Mouse (Mus musculus): ENCODE measurements around the gene Ermap.

Gene Ermap

DNA sequence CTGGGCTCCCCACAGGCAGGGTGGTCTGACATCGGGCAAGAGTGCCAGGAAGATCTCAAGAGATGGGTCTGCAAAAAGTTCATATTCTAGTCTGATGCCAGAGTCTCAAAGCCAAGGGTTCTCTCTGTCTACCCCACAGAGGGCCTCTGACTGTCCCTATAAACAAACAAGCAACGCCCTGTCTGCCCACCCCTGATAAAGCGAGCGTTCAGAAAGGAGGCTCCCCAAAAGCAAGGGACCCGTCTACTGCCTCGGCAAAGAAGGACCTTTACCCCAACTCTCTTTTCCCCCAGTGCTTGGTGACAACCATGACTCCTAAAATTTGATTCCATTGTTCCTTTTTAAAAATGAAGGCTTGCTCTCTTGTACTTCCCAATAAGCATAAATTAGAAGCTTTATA is at the start of gene Ermap:
Gene Ermap, minus strand, starts transcription at position 148 of the 400 bp plus-strand sequence.
- DNase-seq (ENCODE audit: low spot score): no peak

DNA sequence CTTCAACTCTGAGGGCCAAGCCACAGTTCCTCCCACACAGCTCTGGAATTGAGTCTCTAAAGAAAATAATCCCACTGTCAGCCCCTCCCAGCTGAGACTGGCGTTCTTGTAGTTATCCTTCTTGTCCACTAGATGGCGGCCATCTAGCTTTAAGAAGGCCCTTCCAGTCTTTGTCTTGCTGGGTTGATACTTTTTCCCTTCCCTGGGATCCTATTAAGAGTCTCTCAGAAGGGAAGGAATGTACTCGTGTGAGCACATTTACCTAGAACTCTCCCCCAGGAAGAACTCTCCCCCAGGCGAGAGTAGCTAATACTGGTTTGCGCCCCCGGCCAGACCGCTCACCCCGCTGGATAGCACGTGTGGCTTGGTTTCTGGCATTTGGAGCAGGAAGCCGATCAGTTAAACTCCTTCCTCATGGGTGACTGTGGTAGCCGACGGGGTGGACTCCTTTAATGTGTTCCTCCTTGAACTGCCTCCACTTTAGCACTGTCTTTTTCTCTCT is 49.4 kb upstream of the Ermap start:
- DNase-seq (ENCODE audit: low spot score): no peak

DNA sequence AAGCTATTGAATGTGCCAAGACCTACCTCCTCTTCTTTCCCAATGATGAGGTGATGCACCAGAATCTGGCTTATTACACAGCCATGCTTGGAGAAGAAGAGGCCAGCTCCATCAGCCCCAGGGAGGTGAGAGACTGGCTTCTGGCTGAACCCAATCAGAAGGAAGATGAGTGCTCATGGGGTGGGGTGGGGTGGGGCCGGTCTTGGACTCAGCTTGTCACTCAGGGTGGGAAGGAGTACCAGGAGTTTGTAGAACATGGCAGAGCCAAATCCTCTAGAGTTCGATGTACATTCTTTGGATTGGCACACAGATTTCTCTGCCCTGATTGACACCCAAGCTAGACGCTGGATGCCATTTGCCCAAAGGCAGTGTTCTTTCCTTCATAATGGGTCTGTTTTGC is 48.9 kb upstream of the Ermap start:
- DNase-seq (ENCODE audit: low spot score): no peak

DNA sequence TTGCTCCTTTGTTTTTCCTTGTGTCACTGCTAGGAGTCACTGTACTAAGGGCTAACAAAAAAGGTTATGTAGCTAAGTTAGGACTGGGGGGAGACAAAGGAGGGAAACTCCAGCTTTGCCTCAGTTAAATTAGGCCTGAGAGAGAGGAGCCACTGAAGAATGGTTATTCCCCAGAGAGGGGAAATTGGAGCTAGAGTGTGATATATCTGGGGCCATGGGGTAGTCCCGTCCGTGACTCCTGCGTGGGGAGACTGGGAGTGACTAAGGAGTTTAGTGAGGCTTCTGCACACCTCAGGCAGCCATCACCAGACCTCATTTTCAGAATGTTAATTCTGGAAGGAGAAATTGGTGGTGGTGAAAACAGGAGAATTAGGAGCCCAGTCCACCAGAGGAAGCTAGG is 44.5 kb upstream of the Ermap start:
- no peak for DNase-seq (ENCODE audit: low spot score)

DNA sequence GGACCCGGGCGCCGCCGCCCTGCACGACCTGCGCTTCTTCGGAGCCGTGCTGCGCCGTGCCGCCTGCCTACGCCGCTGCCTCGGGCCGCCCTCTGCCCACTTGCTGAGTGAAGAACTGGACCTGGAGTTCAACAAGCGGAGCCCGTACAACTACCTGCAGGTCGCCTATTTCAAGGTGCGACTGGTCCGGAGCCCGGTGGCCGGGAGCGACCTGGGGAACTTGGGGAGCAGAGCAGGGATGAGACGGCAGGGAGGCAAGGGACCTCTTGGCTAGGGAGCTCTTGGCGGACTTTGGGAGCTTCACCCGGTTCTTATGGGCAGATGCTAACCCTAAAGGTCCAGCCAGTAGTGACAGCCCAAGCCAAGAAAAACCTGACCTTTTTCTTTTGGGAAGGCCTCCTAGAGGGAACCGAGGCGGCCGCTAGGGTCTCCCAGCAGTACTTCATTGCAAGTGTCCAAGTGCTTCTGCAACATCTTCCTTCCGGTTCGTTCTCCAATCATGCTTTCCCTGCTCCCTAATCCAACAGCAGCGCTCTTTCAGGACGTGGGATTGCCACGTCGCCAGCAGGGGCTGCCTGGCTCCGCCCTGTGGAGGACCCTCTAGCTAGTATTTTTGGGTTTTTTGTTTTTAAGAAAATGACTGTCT is 43.6 kb upstream of the Ermap start:
- DNase-seq (ENCODE audit: low spot score): no peak

DNA sequence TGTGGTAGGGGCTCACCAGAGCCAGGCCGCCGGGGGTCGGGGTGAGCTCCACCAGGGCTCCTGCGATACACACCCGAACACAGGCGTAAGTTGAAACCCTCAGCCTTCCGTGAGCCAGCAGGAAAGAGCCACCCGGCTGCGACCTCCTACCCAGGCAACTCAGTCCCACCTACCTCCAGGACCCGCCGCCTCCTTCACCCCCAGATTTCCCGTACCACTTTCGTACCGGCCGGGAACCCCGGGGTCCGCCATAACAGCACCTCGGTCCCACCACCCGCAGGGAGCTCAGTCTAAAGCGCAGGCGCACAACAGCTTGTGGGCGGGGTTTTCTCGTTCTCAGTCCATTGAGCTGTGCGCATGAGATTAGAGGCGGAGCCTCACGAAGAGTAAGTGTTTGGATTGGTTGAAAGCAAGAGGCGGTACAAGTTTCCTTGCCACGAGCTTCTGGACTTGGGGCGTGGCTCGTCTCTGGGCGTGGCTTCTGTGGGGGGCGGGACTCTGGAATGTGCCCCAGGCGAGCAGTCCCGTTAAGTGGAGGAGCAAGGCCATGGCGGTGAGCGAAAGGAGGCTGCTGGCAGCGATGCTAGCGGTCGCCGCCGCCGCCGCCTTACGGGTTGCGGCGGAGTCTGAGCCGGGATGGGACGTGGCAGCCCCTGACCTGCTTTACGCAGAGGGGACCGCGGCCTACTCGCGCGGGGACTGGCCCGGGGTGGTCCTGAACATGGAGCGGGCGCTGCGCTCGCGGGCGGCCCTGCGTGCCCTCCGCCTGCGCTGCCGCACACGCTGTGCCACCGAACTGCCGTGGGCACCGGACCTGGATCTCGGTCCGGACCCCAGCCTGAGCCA is 42.8 kb upstream of the Ermap start, which contains the start of the genes AU022252 and P3h1:
Gene AU022252, minus strand, starts transcription at position 303 of the 846 bp plus-strand sequence.
Gene P3h1, plus strand, starts transcription at position 506 of the 846 bp plus-strand sequence.
- DNase-seq (ENCODE audit: low spot score): peak; percentile 97

DNA sequence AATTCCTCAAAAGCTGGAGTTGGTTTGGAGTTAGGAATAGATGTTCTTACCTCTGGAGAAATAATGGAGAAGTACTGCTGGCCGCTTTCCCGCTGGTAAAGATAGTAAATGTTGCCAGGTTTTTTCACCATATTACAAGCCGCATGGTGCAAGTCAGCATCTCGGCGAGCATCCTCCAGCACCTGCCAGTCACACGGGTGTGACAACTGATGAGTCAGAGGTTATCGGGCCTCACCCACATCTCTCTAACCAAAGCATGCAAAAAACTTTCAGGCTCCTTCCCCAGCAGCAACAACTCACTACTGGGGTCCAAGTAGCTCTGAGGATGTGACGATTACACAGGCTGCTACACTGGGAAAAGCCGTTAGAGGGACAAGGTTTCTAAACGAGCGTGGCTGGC is 36.9 kb upstream of the Ermap start:
- no peak for DNase-seq (ENCODE audit: low spot score)

DNA sequence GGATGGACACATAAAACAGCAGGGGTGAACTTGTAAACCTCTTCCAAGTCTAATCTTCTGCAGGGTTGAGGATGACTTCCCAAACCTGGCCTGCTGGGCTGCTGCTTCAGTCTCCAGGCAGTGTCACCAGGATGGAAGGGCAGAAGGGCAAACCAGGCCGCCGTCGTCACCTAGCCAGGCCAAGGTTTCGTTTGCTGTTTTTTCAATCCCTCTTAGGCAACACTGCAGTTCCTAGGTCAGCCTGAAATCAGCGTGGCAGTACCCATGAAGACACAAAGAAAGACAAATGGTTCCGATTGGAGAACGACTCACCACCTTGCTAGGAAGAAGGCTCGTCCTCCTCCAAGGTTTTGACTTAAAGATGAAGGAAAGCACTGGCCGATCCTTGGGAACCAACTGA is 35.9 kb upstream of the Ermap start:
- no peak for DNase-seq (ENCODE audit: low spot score)

DNA sequence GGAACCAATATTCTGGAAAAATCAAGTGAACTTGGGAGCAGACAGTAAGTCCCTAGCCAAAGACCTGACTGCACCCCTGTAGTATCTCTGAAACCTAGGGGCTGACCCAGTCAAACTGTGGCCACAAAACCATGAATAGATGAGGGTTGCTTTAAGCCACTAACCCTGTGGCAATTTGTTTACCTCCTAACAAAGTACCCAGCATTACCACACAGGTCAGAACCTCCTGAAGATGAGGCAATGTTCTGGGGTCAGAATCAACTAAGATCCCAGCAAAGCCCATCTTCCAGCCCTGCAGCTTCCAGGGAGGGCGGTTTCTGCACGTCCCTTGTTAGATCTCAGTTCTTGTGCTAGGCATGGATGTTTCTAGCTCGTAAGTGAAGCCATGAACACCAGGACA is 34.7 kb upstream of the Ermap start:
- DNase-seq (ENCODE audit: low spot score): no peak

DNA sequence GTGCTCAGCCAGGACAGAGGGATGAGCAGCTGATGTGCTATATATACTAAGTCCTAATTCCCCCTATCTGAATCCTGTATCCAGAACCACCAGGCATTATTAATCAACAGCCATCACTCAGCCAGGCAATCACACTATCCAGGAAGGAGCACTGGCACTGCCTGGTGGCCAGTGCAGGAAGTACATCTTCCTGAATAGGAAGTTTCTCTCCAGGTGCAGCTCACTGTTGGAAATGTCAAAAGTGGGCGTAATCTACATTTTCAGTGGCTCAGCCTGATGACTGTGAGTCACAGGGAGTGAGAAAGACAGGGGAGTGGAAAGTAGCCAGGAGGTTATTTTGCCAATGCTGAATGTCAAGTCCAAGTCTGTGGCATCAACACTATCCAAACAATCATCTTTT is 33.9 kb upstream of the Ermap start:
- peak; percentile 22 for DNase-seq (ENCODE audit: low spot score)

DNA sequence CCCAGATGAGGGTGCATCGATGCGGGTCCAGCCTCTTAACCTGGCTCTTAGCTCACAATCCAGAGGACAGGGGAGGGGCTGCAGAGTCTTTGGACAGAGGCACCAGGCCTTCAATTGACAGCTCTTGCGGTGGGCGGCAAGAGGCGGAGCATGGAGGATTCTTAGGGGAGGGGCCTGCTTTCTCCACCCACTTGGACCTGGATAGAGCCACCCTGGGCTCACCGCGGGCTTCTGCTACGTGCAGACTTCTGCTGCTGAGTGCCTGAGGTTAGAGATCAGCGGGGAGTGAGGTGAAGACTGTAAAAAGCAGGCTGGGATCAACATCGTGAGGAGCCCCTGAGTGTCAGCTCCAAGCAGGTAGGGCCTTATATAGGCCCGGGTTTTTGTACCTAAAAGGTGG is 28.4 kb upstream of the Ermap start, which contains the start of gene Tmem269:
Gene Tmem269, minus strand, starts transcription at position 49 of the 400 bp plus-strand sequence.
- no peak for DNase-seq (ENCODE audit: low spot score)

DNA sequence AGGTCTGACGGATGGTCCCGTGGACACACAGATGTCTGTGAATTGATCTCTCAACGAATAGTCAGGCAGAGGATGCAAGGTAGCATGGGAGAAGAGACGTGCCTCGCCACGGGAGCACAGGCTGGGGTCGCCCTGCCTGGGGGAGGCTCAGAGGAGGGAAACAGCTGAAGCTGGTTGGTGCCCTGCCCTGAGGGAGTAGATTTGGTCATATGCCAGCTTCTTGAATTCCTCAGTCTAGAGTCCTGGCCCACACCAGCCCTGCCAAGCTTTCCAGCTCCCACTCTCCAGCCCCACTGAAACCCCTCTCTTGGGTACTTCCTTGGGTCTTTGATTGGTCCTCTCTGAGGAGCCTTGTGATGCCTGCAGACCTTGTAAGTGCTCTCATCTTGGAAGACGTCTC is 26.9 kb upstream of the Ermap start:
- DNase-seq (ENCODE audit: low spot score): no peak

DNA sequence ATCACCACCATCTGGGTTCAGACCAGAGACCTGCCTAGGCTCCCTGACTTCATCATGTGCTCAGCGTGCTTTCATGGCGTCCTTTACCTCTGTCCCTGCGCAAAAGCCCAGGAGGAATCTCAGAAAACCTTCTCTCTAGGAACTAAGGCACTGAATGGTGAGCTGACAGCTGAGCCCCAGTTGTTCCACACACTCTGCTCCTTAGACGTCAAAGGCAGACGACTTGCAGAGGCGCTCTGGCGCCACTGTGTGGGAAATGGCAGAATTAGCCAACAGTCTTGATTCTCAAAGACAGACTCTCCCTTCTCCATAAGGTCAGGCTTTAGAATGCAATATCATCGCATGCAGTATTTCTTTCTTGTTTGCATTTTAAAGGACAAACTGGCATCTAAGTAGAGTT is 14.9 kb upstream of the Ermap start:
- peak; percentile 31 for DNase-seq (ENCODE audit: low spot score)

DNA sequence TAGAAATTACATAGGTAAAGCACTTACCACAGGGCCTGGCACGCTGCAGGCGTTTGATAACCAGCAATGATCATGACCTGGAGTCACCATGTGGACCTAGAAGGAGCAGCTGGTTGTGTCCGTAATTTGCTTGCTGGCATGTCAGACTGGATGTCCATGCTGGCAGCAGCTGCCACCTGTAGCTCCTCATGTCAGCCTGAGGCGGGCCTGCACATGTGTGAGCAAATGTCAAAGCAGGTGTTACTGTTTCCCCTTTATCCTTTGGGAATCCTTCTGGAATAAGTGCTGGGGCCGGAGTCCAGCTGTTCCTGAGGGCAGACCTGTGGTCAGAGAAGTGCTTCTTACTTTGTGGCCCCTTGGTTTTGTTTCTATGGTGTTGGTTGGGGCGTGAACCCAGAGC is 8.3 kb upstream of the Ermap start:
- DNase-seq (ENCODE audit: low spot score): no peak

DNA sequence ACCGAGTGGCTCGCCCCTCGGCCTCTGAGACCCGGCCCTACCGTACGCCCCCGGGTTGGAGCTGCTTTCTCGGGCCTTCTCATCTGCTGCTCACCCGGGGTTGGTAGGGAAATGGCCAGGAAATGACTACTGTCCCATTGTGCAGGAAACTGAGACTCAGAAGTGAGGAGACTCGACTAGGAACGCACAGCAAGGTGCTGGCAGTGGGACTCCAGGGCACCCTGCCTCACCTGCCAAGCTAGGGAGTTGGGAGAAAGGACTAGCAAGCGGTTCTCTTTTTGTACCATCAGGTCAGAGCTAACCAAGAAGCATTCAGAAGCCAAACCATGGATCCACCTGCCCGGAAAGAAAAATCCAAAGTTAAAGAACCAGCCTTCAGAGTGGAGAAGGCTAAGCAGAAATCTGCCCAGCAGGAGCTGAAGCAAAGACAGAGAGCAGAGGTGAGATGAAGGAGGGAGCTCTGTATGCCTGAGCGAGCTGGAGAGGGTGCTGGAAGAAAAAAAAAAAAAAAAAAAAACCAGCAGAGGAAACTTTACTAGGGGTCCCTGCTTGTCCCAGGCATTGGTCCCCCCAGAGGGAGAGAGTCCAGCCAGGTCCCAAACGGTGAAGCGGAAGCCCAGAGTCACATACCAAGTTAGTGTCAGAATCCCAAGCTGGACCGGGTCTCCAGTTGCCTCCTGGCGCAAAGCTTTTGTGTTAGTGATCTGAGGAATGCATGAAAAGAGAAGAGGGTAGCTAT is 5.9 kb upstream of the Ermap start:
- no peak for DNase-seq (ENCODE audit: low spot score)

DNA sequence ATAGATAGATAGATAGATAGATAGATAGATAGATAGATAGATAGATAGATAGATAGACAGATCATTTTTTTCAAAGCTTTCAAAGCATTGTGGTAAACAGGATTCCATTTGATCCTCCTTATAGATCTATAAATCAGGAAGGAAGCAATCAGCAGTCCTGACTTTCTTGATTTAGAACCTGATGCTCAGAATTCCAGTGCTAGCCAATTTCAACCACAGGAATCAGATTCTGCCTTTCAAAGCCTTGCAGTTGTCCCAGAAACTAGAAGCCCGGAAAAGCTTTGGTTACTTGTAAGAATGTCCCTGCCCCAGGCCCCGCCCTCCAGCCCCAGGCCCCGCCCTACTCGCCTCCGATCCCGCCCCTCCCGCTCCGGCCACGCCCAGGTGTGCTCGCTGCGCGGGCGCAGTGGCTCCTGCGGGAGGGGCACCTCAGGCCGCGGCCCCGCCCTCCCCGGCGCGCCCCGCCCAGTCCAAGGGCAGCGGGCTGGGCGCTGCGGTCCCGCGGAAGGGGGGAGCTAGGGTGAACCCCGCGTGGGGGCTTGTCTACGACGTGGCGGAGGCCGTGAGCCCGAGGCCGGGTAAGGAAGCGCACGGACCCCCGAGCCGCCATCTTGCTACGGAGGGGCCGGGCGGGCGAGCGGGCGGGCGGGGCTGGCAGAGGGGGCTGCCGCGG is 5.2 kb upstream of the Ermap start, which contains the start of gene Svbp:
Gene Svbp, plus strand, starts transcription at position 398 of the 673 bp plus-strand sequence.
- DNase-seq (ENCODE audit: low spot score): peak; percentile 49

DNA sequence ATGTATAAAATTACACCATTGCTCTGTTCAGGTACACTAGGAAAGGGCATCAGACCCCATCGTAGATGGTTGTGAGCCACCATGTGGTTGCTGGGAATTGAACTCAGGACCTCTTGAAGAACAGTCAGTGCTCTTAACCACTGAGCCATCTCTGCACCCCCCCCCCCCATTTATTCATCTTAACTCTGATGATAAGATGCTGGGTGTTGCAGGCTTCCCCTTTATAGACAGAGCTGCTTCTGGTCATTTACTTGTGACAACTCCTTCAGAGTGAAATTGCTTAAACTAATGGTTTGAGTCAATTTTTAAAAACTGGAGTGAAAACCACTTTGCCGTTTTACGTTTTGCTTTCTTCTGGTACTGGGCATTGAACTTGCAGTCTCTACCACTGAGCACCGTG is 2.9 kb upstream of the Ermap start:
- no peak for DNase-seq (ENCODE audit: low spot score)

DNA sequence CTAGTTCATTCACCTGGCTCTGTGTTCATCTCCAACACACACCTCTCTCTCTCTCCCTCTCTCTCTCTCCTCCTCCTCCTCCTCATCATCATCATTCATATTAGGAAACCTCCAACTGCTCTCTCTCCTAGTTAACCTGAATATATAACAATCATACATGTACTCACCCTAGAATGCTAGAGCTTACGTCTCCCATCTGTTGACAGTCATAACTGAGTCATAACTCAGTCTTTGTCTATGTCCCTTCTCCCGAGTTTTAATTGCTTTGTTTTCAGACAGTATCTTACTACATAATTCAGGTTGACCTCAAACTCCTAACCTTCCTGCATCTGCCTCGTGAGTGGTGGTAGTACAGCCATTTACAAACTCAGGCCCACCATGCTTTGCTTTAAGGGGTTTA is 1.5 kb upstream of the Ermap start:
- no peak for DNase-seq (ENCODE audit: low spot score)

DNA sequence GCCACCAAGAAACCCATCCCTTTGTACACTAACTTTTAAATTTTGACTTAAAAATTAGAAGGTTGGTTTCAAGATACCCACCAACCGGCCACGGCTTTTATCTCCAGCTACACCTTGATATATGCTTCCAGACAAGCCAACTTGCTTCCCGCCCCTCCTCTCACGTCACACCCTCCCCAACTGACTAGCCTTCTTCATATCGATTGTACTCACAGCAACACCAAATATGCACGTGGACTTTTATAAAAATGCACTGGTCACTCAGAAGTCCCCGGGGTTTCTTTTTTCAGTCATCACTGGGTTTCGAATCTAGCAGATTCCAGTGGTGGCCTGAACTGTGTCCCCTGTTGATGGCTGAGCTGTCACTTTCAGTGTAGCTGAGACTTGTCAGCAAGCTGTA is 807 bp upstream of the Ermap start:
- DNase-seq (ENCODE audit: low spot score): no peak

DNA sequence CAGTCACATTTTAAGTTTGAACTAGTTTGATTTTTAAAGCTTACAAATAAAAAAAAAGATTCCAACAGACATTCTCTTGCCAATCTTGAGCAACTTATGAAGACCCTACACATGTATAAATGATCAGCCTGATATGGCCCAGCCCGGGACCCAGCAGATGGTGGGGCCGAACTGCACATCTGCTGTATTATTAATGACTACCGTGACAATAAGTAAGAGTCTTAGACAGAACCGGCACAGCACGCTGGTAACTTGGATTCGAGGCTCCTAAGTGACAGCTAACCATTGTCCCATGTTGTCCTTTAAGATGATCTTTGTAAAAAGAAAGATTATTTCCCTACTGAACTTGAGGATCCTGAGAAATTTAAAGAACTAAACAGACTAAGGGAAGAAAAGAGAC is 419 bp downstream of the Ermap start:
- DNase-seq (ENCODE audit: low spot score): no peak

DNA sequence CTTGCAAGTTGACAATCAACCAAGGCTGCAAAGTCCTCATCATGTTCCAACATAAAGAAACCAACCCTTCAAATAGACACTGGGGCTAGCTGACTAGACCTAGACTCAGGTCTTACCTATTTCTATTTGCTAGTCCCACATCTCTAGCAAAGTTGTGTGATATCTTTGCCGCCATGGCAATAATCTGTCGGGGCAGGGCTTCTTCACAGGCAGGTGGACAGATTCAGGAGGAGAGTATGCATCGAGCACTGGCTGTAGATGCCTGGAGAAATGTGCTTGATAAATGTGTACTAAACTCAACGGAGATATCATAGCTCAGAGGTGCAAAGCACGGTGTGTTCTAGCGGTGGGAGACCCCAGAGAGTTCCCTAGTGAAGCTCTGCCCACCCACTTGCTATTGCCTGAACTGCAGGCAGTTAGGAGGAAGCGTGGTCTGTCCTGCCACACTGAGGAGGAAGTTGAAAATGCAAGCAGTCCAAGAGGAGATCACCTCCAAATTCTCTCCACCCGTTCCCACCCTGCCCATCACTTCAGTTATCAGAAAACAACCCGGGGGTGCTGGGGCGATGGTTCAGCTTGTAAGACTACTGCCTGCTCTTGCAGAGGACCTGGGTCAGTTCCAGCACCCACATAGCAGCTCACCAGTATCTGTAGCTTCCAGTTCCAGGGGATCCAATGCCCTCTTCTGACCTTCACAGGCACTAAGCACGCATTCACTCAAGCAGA is 1.6 kb downstream of the Ermap start:
- DNase-seq (ENCODE audit: low spot score): no peak
